ENCODE assay signal across 35 mouse cellular contexts in the genomic region with DNA sequence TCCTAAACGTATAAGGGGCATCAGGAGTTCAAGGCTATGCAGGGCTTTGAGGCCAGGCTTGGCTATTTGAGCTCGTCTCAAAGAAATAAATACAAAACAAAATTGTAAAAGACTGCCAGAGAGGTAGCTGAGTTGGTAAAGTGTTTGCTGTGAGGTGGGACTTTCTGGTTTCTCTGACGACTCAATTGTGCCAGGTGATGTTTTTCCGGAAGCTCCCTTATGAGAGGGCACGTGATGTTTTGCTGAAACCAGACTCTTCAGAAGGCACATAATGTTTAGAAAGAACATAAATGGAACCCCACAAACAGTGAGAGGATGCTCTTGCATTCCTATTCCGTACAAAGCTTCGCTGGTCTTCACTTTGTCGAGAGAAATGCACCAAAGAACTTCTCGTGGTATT. TPM values are rescaled to one million over a fixed set of nuclear protein-coding genes. Genes with fewer than 3 reads are reported as not detected.
"Had no signal": no experiment of that assay in that cellular context is flagged by ENCODE, and none has a peak within 500 bp of the region (broad histone marks: within the 10 kb centered on the region; RNA-seq: fewer than 3 reads in every experiment).

No protein-coding gene starts in this region.

- DNase-seq: heart, postnatal 10 days; heart, postnatal 14 days; heart, postnatal 36 days; heart, postnatal 4 days; kidney, adult 11 months; kidney, adult 18-20 months; kidney, adult 2 months; kidney, adult 8-10 months; kidney, adult 9 months; kidney, postnatal 10 days; kidney, postnatal 14 days; kidney, postnatal 25 days; kidney, postnatal 36 days; kidney, postnatal 4 days; layer of hippocampus, adult 9-11 months; layer of hippocampus, postnatal 36 days had no signal

- H3K4me3 ChIP-seq: heart, embryonic 12.5 days; heart, embryonic 13.5 days; heart, embryonic 15.5 days; hindbrain, embryonic 10.5 days; hindbrain, embryonic 12.5 days; hindbrain, embryonic 13.5 days; hindbrain, embryonic 15.5 days; intestine, embryonic 15.5 days; kidney, embryonic 15.5 days; layer of hippocampus, adult 2 months; left cerebral cortex, adult 2 months had no signal

- ATAC-seq: hindbrain, embryonic 16.5 days; hindbrain, postnatal 0 days; inflammation-experienced regulatory T-cells, adult 6 months; intestine, embryonic 15.5 days; intestine, embryonic 16.5 days; intestine, postnatal 0 days had no signal

- H3K27ac ChIP-seq: heart, embryonic 13.5 days; heart, embryonic 15.5 days; hindbrain, embryonic 10.5 days; hindbrain, embryonic 12.5 days; hindbrain, embryonic 13.5 days; hindbrain, embryonic 14.5 days; hindbrain, embryonic 15.5 days; hindbrain, postnatal 0 days; intestine, embryonic 15.5 days; kidney, embryonic 15.5 days; kidney, postnatal 0 days; layer of hippocampus, adult 2 months; left cerebral cortex, adult 2 months had no signal

- H3K27me3 ChIP-seq: heart, embryonic 12.5 days; heart, embryonic 13.5 days; heart, embryonic 15.5 days; hindbrain, embryonic 12.5 days; hindbrain, embryonic 13.5 days; hindbrain, embryonic 15.5 days; intestine, embryonic 15.5 days; kidney, embryonic 15.5 days had no signal

RNA-seq across cellular contexts. Expression of a gene that starts 2.5 kb away (rescaled TPM):
- polyA plus RNA-seq: heart, embryonic 16.5 days; intestine, postnatal 0 days; kidney, adult 2 months had no signal
